Mouse (Mus musculus) spleen, adult 2 months (tissue): ENCODE data around the gene Gm49486.

Experiments
- CTCF ChIP-seq: fragments of 200-500 bp; IDR thresholded peaks from 2 replicates; pipeline ENCODE4 v1.5.1; 2011; ENCODE audit warnings: mild to moderate bottlenecking, inconsistent platforms; ENCODE audit not compliant: insufficient read depth, insufficient read length, insufficient replicate concordance; ENCODE audit errors: extremely low read depth
- POLR2A ChIP-seq: fragments of 200-500 bp; IDR thresholded peaks from 2 replicates; pipeline ENCODE4 v1.6.1; 2011; ENCODE audit warnings: low read depth, low read length, inconsistent platforms

GRCm38 (mm10) chr15:79199390-79199976 is 29.7 kb upstream of the Gm49486 start:
- TF ChIP-seq CTCF (no peak), POLR2A (no peak)
